Mouse (Mus musculus) embryonic fibroblast, embryonic 13.5 days (primary cell): ENCODE measurements around the gene Hspb8.

Experiments
- CTCF ChIP-seq: IDR thresholded peaks from 2 replicates; pipeline ENCODE4 v1.5.1; 2011; ENCODE audit warnings: mild to moderate bottlenecking, control low read depth, low read length, moderate library complexity, borderline replicate concordance; ENCODE audit not compliant: insufficient read depth
- POLR2A ChIP-seq: IDR thresholded peaks from 2 replicates; pipeline ENCODE4 v1.6.1; 2011; ENCODE audit warnings: low read depth, mild to moderate bottlenecking, control low read depth, low read length, moderate library complexity

GRCm38 (mm10) chr5:116387302-116387935 lies 35.2 kb downstream of the Hspb8 start:
- TF ChIP-seq POLR2A: no peak
- TF ChIP-seq CTCF: no peak
